Mouse (Mus musculus): Measurements from ENCODE around the gene Lhfp.

DNA sequence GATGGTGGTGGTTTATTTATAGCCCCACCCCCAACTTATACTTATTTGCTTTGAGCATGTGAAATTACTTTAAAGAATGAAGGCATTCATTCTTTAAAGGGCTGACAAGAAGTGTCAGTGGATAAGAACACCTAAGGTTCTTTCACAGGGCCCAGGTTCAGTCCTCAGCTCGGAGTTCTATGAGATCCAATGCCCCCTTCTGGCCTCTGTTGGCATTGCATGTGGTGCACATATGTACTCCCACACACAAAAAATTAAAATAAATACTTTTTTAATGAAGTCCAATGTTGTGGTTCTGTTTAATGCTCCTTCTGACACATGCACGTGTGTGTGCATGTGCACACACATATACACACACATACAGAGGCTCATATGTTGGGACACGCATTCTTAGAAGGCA is 205.8 kb downstream of the Lhfp start:
- peak; percentile 71 for TF ChIP-seq CTCF (IDR thresholded peaks at IDR 0.05; ENCODE audit: low read depth)
- no peak for TF ChIP-seq EP300 (optimal IDR thresholded peaks at IDR 0.05)
